Mouse (Mus musculus): Measurements from ENCODE around the gene Il10.

Il10 gene

GRCm38 (mm10) chr1:131019492-131020098, at the start of gene Il10:
Il10 (plus strand) TSS chr1:131019845.
- DNase-seq (ENCODE audit: low spot score in 2 of 2) = no peak

- DNase-seq (ENCODE audit: low spot score in 2 of 2) = peak; percentile 22 to 61
Measured at GRCm38 (mm10) chr1:130979455-130979854, 40.2 kb upstream of the Il10 start.

GRCm38 (mm10) chr1:130984441-130984840, 35.2 kb upstream of the Il10 start:
- DNase-seq (ENCODE audit: low spot score in 2 of 2) = no peak

GRCm38 (mm10) chr1:130987001-130987400, 32.6 kb upstream of the Il10 start:
- DNase-seq (ENCODE audit: low spot score in 2 of 2) = no peak

- DNase-seq (ENCODE audit: low spot score in 2 of 2) = no peak
Measured at GRCm38 (mm10) chr1:130987418-130987817, 32.2 kb upstream of the Il10 start.

GRCm38 (mm10) chr1:130989331-130989730, 30.3 kb upstream of the Il10 start:
- no peak for DNase-seq (ENCODE audit: low spot score in 2 of 2)

- DNase-seq (ENCODE audit: low spot score in 2 of 2) = no peak
Measured at GRCm38 (mm10) chr1:130990448-130990847, 29.2 kb upstream of the Il10 start.

GRCm38 (mm10) chr1:130993574-130994154, 26.0 kb upstream of the Il10 start:
- DNase-seq (ENCODE audit: low spot score in 2 of 2) = no peak

GRCm38 (mm10) chr1:130995515-130995914, 24.1 kb upstream of the Il10 start:
- no peak for DNase-seq (ENCODE audit: low spot score in 2 of 2)

- no peak for DNase-seq (ENCODE audit: low spot score in 2 of 2)
Measured at GRCm38 (mm10) chr1:130996356-130996755, 23.3 kb upstream of the Il10 start.

- no peak for DNase-seq (ENCODE audit: low spot score in 2 of 2)
Measured at GRCm38 (mm10) chr1:130997441-130997840, 22.2 kb upstream of the Il10 start.

GRCm38 (mm10) chr1:130998321-130998720, 21.3 kb upstream of the Il10 start:
- no peak for DNase-seq (ENCODE audit: low spot score in 2 of 2)

- DNase-seq (ENCODE audit: low spot score in 2 of 2) = no peak
Measured at GRCm38 (mm10) chr1:130999708-131000107, 19.9 kb upstream of the Il10 start.

- DNase-seq (ENCODE audit: low spot score in 2 of 2) = no peak
Measured at GRCm38 (mm10) chr1:131000296-131000695, 19.3 kb upstream of the Il10 start.

- DNase-seq (ENCODE audit: low spot score in 2 of 2) = no peak
Measured at GRCm38 (mm10) chr1:131002561-131002960, 17.1 kb upstream of the Il10 start.

GRCm38 (mm10) chr1:131003037-131003922, 16.4 kb upstream of the Il10 start:
- no peak for DNase-seq (ENCODE audit: low spot score in 2 of 2)

- DNase-seq (ENCODE audit: low spot score in 2 of 2) = peak in 1 of 2 experiments; percentile 20
Measured at GRCm38 (mm10) chr1:131006069-131006468, 13.6 kb upstream of the Il10 start.

- DNase-seq (ENCODE audit: low spot score in 2 of 2) = no peak
Measured at GRCm38 (mm10) chr1:131010201-131011153, 9.2 kb upstream of the Il10 start.

GRCm38 (mm10) chr1:131012494-131012893, 7.2 kb upstream of the Il10 start:
- DNase-seq (ENCODE audit: low spot score in 2 of 2) = no peak

- DNase-seq (ENCODE audit: low spot score in 2 of 2) = no peak
Measured at GRCm38 (mm10) chr1:131013926-131014325, 5.7 kb upstream of the Il10 start.

GRCm38 (mm10) chr1:131015281-131015680, 4.4 kb upstream of the Il10 start:
- no peak for DNase-seq (ENCODE audit: low spot score in 2 of 2)

- DNase-seq (ENCODE audit: low spot score in 2 of 2) = no peak
Measured at GRCm38 (mm10) chr1:131015879-131016278, 3.8 kb upstream of the Il10 start.
